Mouse (Mus musculus) ES-E14 (cell line): ENCODE data around the gene Tbce. TPM values are rescaled to one million over a fixed set of nuclear protein-coding genes. Genes with fewer than 3 reads are reported as not detected.

Experiments used
- DNase-seq: peaks from one replicate; pipeline ENCODE4 v3.0.0-alpha.2; 2013; ENCODE audit warnings: low read depth, low spot score
- H3K27ac ChIP-seq: 2 replicates; pipeline ENCODE4 v1.5.1; 2012; ENCODE audit warnings: low read depth, mild to moderate bottlenecking, low read length, moderate library complexity, mixed read lengths; ENCODE audit not compliant: poor library complexity, insufficient read depth, severe bottlenecking
- H3K36me3 ChIP-seq: 2 replicates; pipeline ENCODE4 v1.6.1; 2012; ENCODE audit warnings: mild to moderate bottlenecking, low read length, moderate library complexity, mixed read lengths; ENCODE audit not compliant: control insufficient read depth, poor library complexity, insufficient read depth, severe bottlenecking
- H3K4me1 ChIP-seq, 2 experiments: fragments of 150-350 bp in 1 of 2; sonication (generic) in 1 of 2; 2 replicates each; pipeline ENCODE4 v1.6.1; 2012; ENCODE audit warnings: low read length in 2 of 2, mild to moderate bottlenecking in 1 of 2, mixed read lengths in 1 of 2; ENCODE audit not compliant: control insufficient read depth in 2 of 2, insufficient read depth in 2 of 2, poor library complexity in 1 of 2
- H3K4me3 ChIP-seq, 2 experiments: fragments of 150-350 bp in 1 of 2; sonication (generic) in 1 of 2; 2 replicates each; pipeline ENCODE4 v1.5.1; 2012; ENCODE audit warnings: low read length in 2 of 2, low read depth in 1 of 2, mild to moderate bottlenecking in 1 of 2, mixed read lengths in 1 of 2; ENCODE audit not compliant: insufficient read depth in 1 of 2, poor library complexity in 1 of 2, severe bottlenecking in 1 of 2
- H3K9ac ChIP-seq: 2 replicates; pipeline ENCODE4 v1.6.1; 2012; ENCODE audit warnings: low read depth, mild to moderate bottlenecking, low read length, mixed read lengths; ENCODE audit not compliant: poor library complexity, insufficient read depth, severe bottlenecking
- H3K9me3 ChIP-seq: fragments of 150-350 bp; sonication (generic); 2 replicates; pipeline ENCODE4 v1.6.1; 2012; ENCODE audit warnings: low read depth, mild to moderate bottlenecking, low read length; ENCODE audit not compliant: control insufficient read depth, insufficient read depth
- CHD2 ChIP-seq: IDR thresholded peaks from 2 replicates; pipeline ENCODE4 v1.6.1; 2014; ENCODE audit warnings: mild to moderate bottlenecking, low read depth, low read length, inconsistent platforms
- HCFC1 ChIP-seq: IDR thresholded peaks from 2 replicates; pipeline ENCODE4 v1.6.1; 2012; ENCODE audit warnings: low read length, inconsistent platforms, borderline replicate concordance; ENCODE audit not compliant: insufficient read depth
- MAFK ChIP-seq: IDR thresholded peaks from 2 replicates; pipeline ENCODE4 v1.6.1; 2014; ENCODE audit warnings: mild to moderate bottlenecking, low read depth, low read length, inconsistent platforms; ENCODE audit not compliant: insufficient read depth
- ZC3H11A ChIP-seq: IDR thresholded peaks from 2 replicates; pipeline ENCODE4 v1.6.1; 2012; ENCODE audit warnings: low read depth, mild to moderate bottlenecking, inconsistent platforms, low read length, borderline replicate concordance
- ZNF384 ChIP-seq: IDR thresholded peaks from 2 replicates; pipeline ENCODE4 v1.6.1; 2012; ENCODE audit warnings: low read depth, low read length, inconsistent platforms
- in situ Hi-C, 2 experiments: fragments of 600-800 bp; cut with MboI; formaldehyde crosslinking; loops; one replicate each; pipeline ENCODE4 v1.15.1; 2025; ENCODE audit warnings: low sequenced_read_pairs in 2 of 2, inconsistent platforms in 1 of 2; ENCODE audit not compliant: unreplicated experiment in 2 of 2
- total RNA-seq: library from RNA; depleted of rRNA; stranded (reverse); fragments of 300-350 nt; gene quantifications from 2 replicates; pipeline ENCODE4 v1.2.3, GENCODE M21; 2012

Gene Tbce
- total RNA-seq, 1 experiment = 32.1 TPM

DNA sequence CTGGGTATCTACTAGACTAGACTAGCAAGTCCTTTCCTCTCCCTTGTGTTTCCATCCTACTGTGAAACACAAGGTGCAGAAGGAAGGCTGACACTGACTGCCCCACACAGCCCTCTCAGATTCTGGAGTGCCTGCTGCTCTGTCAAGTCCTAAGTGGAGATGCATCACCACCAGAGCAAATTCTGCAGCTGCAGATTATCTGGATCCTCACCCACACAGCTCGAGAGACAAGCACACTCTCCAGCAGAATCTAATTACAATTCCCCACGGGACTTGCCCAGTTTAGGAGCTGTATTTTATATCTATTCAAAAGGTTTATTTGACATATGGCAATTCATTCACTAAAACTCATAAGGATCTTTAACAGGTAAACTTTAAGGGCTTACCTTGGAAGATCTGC is 33.4 kb downstream of the Tbce start:
- DNase-seq = no peak
- H3K27ac ChIP-seq = no peak overlapping the region
- H3K9ac ChIP-seq = no peak overlapping the region

DNA sequence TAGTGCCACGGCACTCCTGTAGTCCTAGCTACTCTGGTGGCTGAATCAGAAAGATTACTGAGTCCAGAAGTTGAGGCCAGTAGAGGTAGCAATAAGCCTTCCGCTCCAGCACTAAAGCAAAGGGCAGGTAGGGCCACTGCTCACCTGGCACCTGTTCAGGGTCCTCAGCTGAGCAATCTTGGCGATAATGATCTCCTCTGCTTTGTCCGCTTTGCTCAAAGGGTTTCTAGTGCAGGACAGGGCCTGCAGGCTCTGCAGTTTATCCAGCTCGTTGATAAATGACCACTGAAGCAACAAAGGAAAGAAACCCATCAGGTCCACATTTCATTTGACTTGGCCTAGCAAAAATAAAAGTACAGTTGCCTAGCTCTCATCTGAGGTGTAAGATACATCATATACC is 34.4 kb downstream of the Tbce start:
- Histone ChIP-seq H3K4me3 (no peak overlapping the region), H3K9ac (no peak overlapping the region), H3K9me3 (no peaks in the 10 kb centered on the region), H3K4me1 (no peaks in the 10 kb centered on the region), H3K36me3 (peaks cover 26% of the 10 kb centered on the region), H3K27ac (no peak overlapping the region)
- no peak for DNase-seq
- TF ChIP-seq ZC3H11A (no peak), CHD2 (no peak), MAFK (no peak), ZNF384 (no peak), HCFC1 (no peak)
- in situ Hi-C loops = no loop called here

More for the DNA sequence above, 33.4 kb downstream of the Tbce start:
- Histone ChIP-seq H3K4me3 (no peak overlapping the region), H3K36me3 (peaks cover 26% of the 10 kb centered on the region), H3K9me3 (no peaks in the 10 kb centered on the region), H3K4me1 (no peaks in the 10 kb centered on the region)
- TF ChIP-seq ZNF384 (no peak), CHD2 (no peak), HCFC1 (no peak), MAFK (no peak), ZC3H11A (no peak)
- in situ Hi-C loops = no loop called here

DNA sequence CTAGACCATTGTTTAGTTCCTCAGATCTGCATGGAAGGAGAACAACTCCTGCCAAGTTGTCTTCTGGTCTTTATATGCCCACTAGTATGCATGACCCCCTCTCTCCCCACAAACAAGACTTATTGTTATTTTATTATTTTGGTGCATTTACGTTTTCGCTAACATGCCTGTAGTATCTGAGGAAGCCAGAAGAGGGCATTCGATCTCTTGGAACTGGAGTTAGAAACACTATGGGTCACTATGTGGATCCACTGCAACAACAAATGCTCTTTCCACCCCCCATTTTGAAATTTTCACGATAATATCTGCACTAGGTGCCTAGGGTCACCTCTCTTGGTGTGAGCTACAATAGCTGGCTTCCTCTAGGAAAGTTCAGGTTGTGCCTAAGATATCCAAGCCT is 35.4 kb downstream of the Tbce start:
- Histone ChIP-seq H3K9me3 (no peaks in the 10 kb centered on the region), H3K4me1 (no peaks in the 10 kb centered on the region), H3K36me3 (peaks cover 23% of the 10 kb centered on the region), H3K27ac (no peak overlapping the region), H3K4me3 (no peak overlapping the region), H3K9ac (no peak overlapping the region)
- TF ChIP-seq ZC3H11A = no peak
- no peak for TF ChIP-seq MAFK
- no peak for TF ChIP-seq ZNF384
- no peak for TF ChIP-seq HCFC1
- no peak for TF ChIP-seq CHD2
- in situ Hi-C loops = no loop called here
- DNase-seq = no peak

DNA sequence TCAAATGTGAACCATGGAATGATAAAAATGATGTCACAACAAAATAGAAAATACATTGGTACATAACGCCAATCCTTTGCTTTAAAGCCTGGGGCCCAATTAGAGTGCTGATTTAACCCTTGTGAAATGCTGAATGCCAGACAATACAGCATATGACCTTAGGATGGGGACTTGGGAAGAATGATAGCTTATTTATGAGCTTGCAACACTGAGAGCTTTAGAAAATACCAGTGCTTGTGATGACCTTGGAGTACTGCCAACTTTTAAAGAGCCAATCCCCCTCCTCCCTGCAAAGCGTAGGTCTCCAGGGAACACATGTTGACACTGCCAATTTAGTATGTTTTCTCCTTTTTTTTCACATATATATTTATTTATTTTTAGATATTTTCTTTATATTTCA is 36.7 kb downstream of the Tbce start:
- H3K9ac ChIP-seq = no peak overlapping the region
- H3K9me3 ChIP-seq = no peaks in the 10 kb centered on the region
- no peaks in the 10 kb centered on the region for H3K4me1 ChIP-seq
- H3K36me3 ChIP-seq = peaks cover 26% of the 10 kb centered on the region
- no peak for DNase-seq
- no peak overlapping the region for H3K27ac ChIP-seq
- no peak overlapping the region for H3K4me3 ChIP-seq
- in situ Hi-C loops = no loop called here
- no peak for TF ChIP-seq ZC3H11A
- no peak for TF ChIP-seq CHD2
- no peak for TF ChIP-seq ZNF384
- no peak for TF ChIP-seq MAFK
- TF ChIP-seq HCFC1 = no peak

DNA sequence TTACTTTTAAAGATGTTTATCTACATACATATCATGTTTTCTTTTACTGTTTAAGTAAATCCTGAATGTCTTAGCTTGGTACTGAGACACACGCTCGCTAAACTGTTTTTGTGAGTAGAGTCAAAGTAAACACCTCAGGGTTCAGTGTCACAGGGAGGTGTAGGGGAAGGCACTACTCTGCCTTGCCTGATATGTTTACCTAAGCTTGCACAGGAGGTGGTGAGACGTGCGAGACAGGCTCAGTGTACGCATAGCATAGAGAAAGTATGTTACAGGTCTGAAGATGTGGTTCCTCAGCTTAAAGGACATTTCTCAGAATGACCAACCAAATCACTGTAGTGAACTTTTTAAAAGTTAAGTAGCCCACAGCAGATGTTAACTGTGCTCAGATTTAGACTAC is 42.0 kb downstream of the Tbce start:
- TF ChIP-seq ZNF384 (no peak), HCFC1 (no peak), ZC3H11A (no peak), CHD2 (no peak), MAFK (no peak)
- no peaks in the 10 kb centered on the region for H3K4me1 ChIP-seq
- DNase-seq = no peak
- H3K36me3 ChIP-seq = peaks cover 31% of the 10 kb centered on the region
- in situ Hi-C loops = no loop called here
- no peak overlapping the region for H3K9ac ChIP-seq
- H3K27ac ChIP-seq = no peak overlapping the region
- no peak overlapping the region for H3K4me3 ChIP-seq
- H3K9me3 ChIP-seq = no peaks in the 10 kb centered on the region
